Mouse (Mus musculus): ENCODE data around the gene Rps9.

GRCm38 (mm10) chr7:3665215-3666114 is 38.3 kb upstream of the Rps9 start, which contains the start of gene Leng1:
- TF ChIP-seq CTCF (IDR thresholded peaks at IDR 0.05; ENCODE audit: control insufficient read depth, insufficient read depth, insufficient read length) = no peak
- no peak for TF ChIP-seq USF1 (IDR thresholded peaks at IDR 0.05; ENCODE audit: low read depth)
- TF ChIP-seq MYOD1 (IDR thresholded peaks at IDR 0.05; ENCODE audit: control insufficient read depth, insufficient read length, low read depth) = no peak
- no peak for TF ChIP-seq MYOG (IDR thresholded peaks at IDR 0.05; ENCODE audit: control insufficient read depth, extremely low read depth, insufficient read length)
- TF ChIP-seq CEBPB (IDR thresholded peaks at IDR 0.05; ENCODE audit: low read depth) = no peak

Measured in C2C12 (cell line).